Mouse (Mus musculus) liver, embryonic 13.5 days (tissue): ENCODE data around the gene Emid1. TPM values are rescaled to one million over a fixed set of nuclear protein-coding genes. Genes with fewer than 3 reads are reported as not detected.

Source experiments
- polyA plus RNA-seq: library from polyadenylated mRNA; unstranded; fragments of >200 nt; fragmentation: Nextera tagmentation; extraction: Ambion mirVana; gene quantifications from 2 replicates; pipeline ENCODE4 v1.2.1, GENCODE M21; 2015

Emid1 gene
- polyA plus RNA-seq, 1 experiment from 2014 or later: 4.5 TPM

Other genes starting within 250 kb of the Emid1 start
- 0.27 and 0.34 TPM in 2 replicates for gene Nefh, start 204.2 kb downstream of the Emid1 start, polyA plus RNA-seq
- 77.1 and 95.0 TPM in 2 replicates for gene Ap1b1, start 165.4 kb downstream of the Emid1 start, polyA plus RNA-seq
- 0.42 and 0.50 TPM in 2 replicates for gene Rasl10a, start 94.1 kb downstream of the Emid1 start, polyA plus RNA-seq
- gene Gas2l1, start 86.9 kb downstream of the Emid1 start, polyA plus RNA-seq: 14.3 and 15.1 TPM in 2 replicates
- gene Rhbdd3, start 53.3 kb downstream of the Emid1 start, polyA plus RNA-seq: 11.8 and 14.3 TPM in 2 replicates
- 312 and 331 TPM in 2 replicates for gene Ewsr1, start 53.0 kb downstream of the Emid1 start, polyA plus RNA-seq
- gene Kremen1, start 109.3 kb upstream of the Emid1 start, polyA plus RNA-seq: 1.6 and 1.8 TPM in 2 replicates